Mouse (Mus musculus) cerebellum, adult 2 months (tissue): ENCODE results near the gene Fdps.

ENCODE experiments used
- CTCF ChIP-seq: fragments of 200-500 bp; IDR thresholded peaks from 2 replicates; pipeline ENCODE4 v1.5.1; 2011; ENCODE audit warnings: low read depth, mild to moderate bottlenecking, control low read depth, low read length, moderate library complexity, borderline replicate concordance; ENCODE audit not compliant: insufficient read depth
- POLR2A ChIP-seq: fragments of 200-500 bp; IDR thresholded peaks from 2 replicates; pipeline ENCODE4 v1.6.1; 2011; ENCODE audit warnings: low read length, control low read depth, borderline replicate concordance; ENCODE audit not compliant: insufficient read depth

- no peak for TF ChIP-seq POLR2A
- TF ChIP-seq CTCF: no peak
Measured at GRCm38 (mm10) chr3:89144821-89145220, 43.1 kb upstream of the Fdps start.
